Mouse (Mus musculus): ENCODE results near the gene Ap1m1. TPM values are rescaled to one million over a fixed set of nuclear protein-coding genes. Genes with fewer than 3 reads are reported as not detected.

Gene Ap1m1
- polyA plus RNA-seq, 1 experiment from 2014 or later = 125 TPM

GRCm38 (mm10) chr8:72261872-72262271 lies 22.1 kb downstream of the Ap1m1 start:
- 49% methylated on average over 5 of the region's 5 CpGs for WGBS
- ATAC-seq (ENCODE audit: low FRiP score, low TSS enrichment) = no peak
- H3K9ac ChIP-seq (ENCODE audit: low read depth, low read length) = no peak overlapping the region
- H3K9me3 ChIP-seq (ENCODE audit: control insufficient read depth, low read length) = no peaks in the 10 kb centered on the region
- H3K27ac ChIP-seq (ENCODE audit: low read depth, low read length) = no peak overlapping the region
- H3K27me3 ChIP-seq (ENCODE audit: control insufficient read depth, insufficient read depth, low read length) = no peaks in the 10 kb centered on the region
- H3K4me2 ChIP-seq (replicated peaks; ENCODE audit: low read depth, low read length) = no peak overlapping the region
- H3K36me3 ChIP-seq (ENCODE audit: control insufficient read depth, insufficient read depth, low read length) = no peaks in the 10 kb centered on the region
- no peak overlapping the region for H3K4me3 ChIP-seq (ENCODE audit: low read length)
- H3K4me1 ChIP-seq (ENCODE audit: control insufficient read depth, insufficient read depth, low read length) = peaks cover 3% of the 10 kb centered on the region; the same call in 1 of the 2 replicates

GRCm38 (mm10) chr8:72262756-72263155 lies 22.9 kb downstream of the Ap1m1 start:
- no peak overlapping the region for H3K4me2 ChIP-seq (replicated peaks; ENCODE audit: low read depth, low read length)
- peaks cover 3% of the 10 kb centered on the region; the same call in 1 of the 2 replicates for H3K4me1 ChIP-seq (ENCODE audit: control insufficient read depth, insufficient read depth, low read length)
- H3K27ac ChIP-seq (ENCODE audit: low read depth, low read length) = no peak overlapping the region
- no peak for ATAC-seq (ENCODE audit: low FRiP score, low TSS enrichment)
- no peak overlapping the region for H3K4me3 ChIP-seq (ENCODE audit: low read length)
- H3K36me3 ChIP-seq (ENCODE audit: control insufficient read depth, insufficient read depth, low read length) = no peaks in the 10 kb centered on the region
- no peaks in the 10 kb centered on the region for H3K27me3 ChIP-seq (ENCODE audit: control insufficient read depth, insufficient read depth, low read length)
- H3K9ac ChIP-seq (ENCODE audit: low read depth, low read length) = no peak overlapping the region
- 85% methylated on average over 2 of the region's 2 CpGs for WGBS
- H3K9me3 ChIP-seq (ENCODE audit: control insufficient read depth, low read length) = no peaks in the 10 kb centered on the region

GRCm38 (mm10) chr8:72263451-72263850 lies 23.6 kb downstream of the Ap1m1 start:
- H3K27ac ChIP-seq (ENCODE audit: low read depth, low read length) = no peak overlapping the region
- H3K4me3 ChIP-seq (ENCODE audit: low read length) = no peak overlapping the region
- H3K36me3 ChIP-seq (ENCODE audit: control insufficient read depth, insufficient read depth, low read length) = no peaks in the 10 kb centered on the region
- H3K4me2 ChIP-seq (replicated peaks; ENCODE audit: low read depth, low read length) = no peak overlapping the region
- H3K4me1 ChIP-seq (ENCODE audit: control insufficient read depth, insufficient read depth, low read length) = peaks cover 3% of the 10 kb centered on the region; the same call in 1 of the 2 replicates
- H3K9me3 ChIP-seq (ENCODE audit: control insufficient read depth, low read length) = no peaks in the 10 kb centered on the region
- H3K27me3 ChIP-seq (ENCODE audit: control insufficient read depth, insufficient read depth, low read length) = no peaks in the 10 kb centered on the region
- no peak overlapping the region for H3K9ac ChIP-seq (ENCODE audit: low read depth, low read length)
- 70% methylated on average over 7 of the region's 7 CpGs for WGBS
- no peak for ATAC-seq (ENCODE audit: low FRiP score, low TSS enrichment)

GRCm38 (mm10) chr8:72265342-72265741 lies 25.5 kb downstream of the Ap1m1 start:
- Histone ChIP-seq H3K27ac (ENCODE audit: low read depth, low read length) (no peak overlapping the region), H3K9ac (ENCODE audit: low read depth, low read length) (no peak overlapping the region), H3K9me3 (ENCODE audit: control insufficient read depth, low read length) (no peaks in the 10 kb centered on the region), H3K36me3 (ENCODE audit: control insufficient read depth, insufficient read depth, low read length) (no peaks in the 10 kb centered on the region), H3K4me3 (ENCODE audit: low read length) (no peak overlapping the region), H3K4me2 (replicated peaks; ENCODE audit: low read depth, low read length) (no peak overlapping the region), H3K4me1 (ENCODE audit: control insufficient read depth, insufficient read depth, low read length) (peaks cover 3% of the 10 kb centered on the region; the same call in 1 of the 2 replicates), H3K27me3 (ENCODE audit: control insufficient read depth, insufficient read depth, low read length) (no peaks in the 10 kb centered on the region)
- no peak for ATAC-seq (ENCODE audit: low FRiP score, low TSS enrichment)
- WGBS = 55% methylated on average over 5 of the region's 7 CpGs

GRCm38 (mm10) chr8:72266671-72267070 lies 26.9 kb downstream of the Ap1m1 start:
- H3K9me3 ChIP-seq (ENCODE audit: control insufficient read depth, low read length) = no peaks in the 10 kb centered on the region
- no peaks in the 10 kb centered on the region for H3K27me3 ChIP-seq (ENCODE audit: control insufficient read depth, insufficient read depth, low read length)
- H3K9ac ChIP-seq (ENCODE audit: low read depth, low read length) = no peak overlapping the region
- ATAC-seq (ENCODE audit: low FRiP score, low TSS enrichment) = no peak
- H3K4me3 ChIP-seq (ENCODE audit: low read length) = no peak overlapping the region
- H3K36me3 ChIP-seq (ENCODE audit: control insufficient read depth, insufficient read depth, low read length) = no peaks in the 10 kb centered on the region
- no peak overlapping the region for H3K4me2 ChIP-seq (replicated peaks; ENCODE audit: low read depth, low read length)
- H3K4me1 ChIP-seq (ENCODE audit: control insufficient read depth, insufficient read depth, low read length) = no peaks in the 10 kb centered on the region
- no peak overlapping the region for H3K27ac ChIP-seq (ENCODE audit: low read depth, low read length)

- ATAC-seq (ENCODE audit: low FRiP score, low TSS enrichment) = no peak
- no peak overlapping the region for H3K27ac ChIP-seq (ENCODE audit: low read depth, low read length)
- H3K4me3 ChIP-seq (ENCODE audit: low read length) = no peak overlapping the region
- H3K27me3 ChIP-seq (ENCODE audit: control insufficient read depth, insufficient read depth, low read length) = no peaks in the 10 kb centered on the region
- no peaks in the 10 kb centered on the region for H3K9me3 ChIP-seq (ENCODE audit: control insufficient read depth, low read length)
- H3K36me3 ChIP-seq (ENCODE audit: control insufficient read depth, insufficient read depth, low read length) = no peaks in the 10 kb centered on the region
- WGBS = 92% methylated on average over 8 of the region's 8 CpGs
- no peak overlapping the region for H3K9ac ChIP-seq (ENCODE audit: low read depth, low read length)
- no peak overlapping the region for H3K4me2 ChIP-seq (replicated peaks; ENCODE audit: low read depth, low read length)
- no peaks in the 10 kb centered on the region for H3K4me1 ChIP-seq (ENCODE audit: control insufficient read depth, insufficient read depth, low read length)
Measured at GRCm38 (mm10) chr8:72267106-72267505, 27.3 kb downstream of the Ap1m1 start.

- H3K4me1 ChIP-seq (ENCODE audit: control insufficient read depth, insufficient read depth, low read length) = no peaks in the 10 kb centered on the region
- no peak overlapping the region for H3K9ac ChIP-seq (ENCODE audit: low read depth, low read length)
- 76% methylated on average over 15 of the region's 15 CpGs for WGBS
- H3K9me3 ChIP-seq (ENCODE audit: control insufficient read depth, low read length) = no peaks in the 10 kb centered on the region
- no peak overlapping the region for H3K4me2 ChIP-seq (replicated peaks; ENCODE audit: low read depth, low read length)
- H3K27ac ChIP-seq (ENCODE audit: low read depth, low read length) = peak overlapping the region; percentile 73
- no peaks in the 10 kb centered on the region for H3K36me3 ChIP-seq (ENCODE audit: control insufficient read depth, insufficient read depth, low read length)
- H3K4me3 ChIP-seq (ENCODE audit: low read length) = no peak overlapping the region
- ATAC-seq (ENCODE audit: low FRiP score, low TSS enrichment) = no peak
- H3K27me3 ChIP-seq (ENCODE audit: control insufficient read depth, insufficient read depth, low read length) = no peaks in the 10 kb centered on the region
Measured at GRCm38 (mm10) chr8:72268356-72268755, 28.5 kb downstream of the Ap1m1 start.

- no peak overlapping the region for H3K27ac ChIP-seq (ENCODE audit: low read depth, low read length)
- H3K9me3 ChIP-seq (ENCODE audit: control insufficient read depth, low read length) = no peaks in the 10 kb centered on the region
- WGBS = 89% methylated on average over 12 of the region's 12 CpGs
- H3K27me3 ChIP-seq (ENCODE audit: control insufficient read depth, insufficient read depth, low read length) = no peaks in the 10 kb centered on the region
- H3K4me3 ChIP-seq (ENCODE audit: low read length) = no peak overlapping the region
- no peak for ATAC-seq (ENCODE audit: low FRiP score, low TSS enrichment)
- H3K4me2 ChIP-seq (replicated peaks; ENCODE audit: low read depth, low read length) = no peak overlapping the region
- H3K4me1 ChIP-seq (ENCODE audit: control insufficient read depth, insufficient read depth, low read length) = no peaks in the 10 kb centered on the region
- H3K36me3 ChIP-seq (ENCODE audit: control insufficient read depth, insufficient read depth, low read length) = no peaks in the 10 kb centered on the region
- H3K9ac ChIP-seq (ENCODE audit: low read depth, low read length) = no peak overlapping the region
Measured at GRCm38 (mm10) chr8:72270606-72271005, 30.8 kb downstream of the Ap1m1 start.

GRCm38 (mm10) chr8:72271051-72271660 lies 31.3 kb downstream of the Ap1m1 start:
- Histone ChIP-seq H3K9me3 (ENCODE audit: control insufficient read depth, low read length) (no peaks in the 10 kb centered on the region), H3K4me2 (replicated peaks; ENCODE audit: low read depth, low read length) (no peak overlapping the region), H3K9ac (ENCODE audit: low read depth, low read length) (no peak overlapping the region), H3K27me3 (ENCODE audit: control insufficient read depth, insufficient read depth, low read length) (no peaks in the 10 kb centered on the region), H3K36me3 (ENCODE audit: control insufficient read depth, insufficient read depth, low read length) (no peaks in the 10 kb centered on the region), H3K4me1 (ENCODE audit: control insufficient read depth, insufficient read depth, low read length) (no peaks in the 10 kb centered on the region; the same call in 1 of the 2 replicates), H3K4me3 (ENCODE audit: low read length) (no peak overlapping the region), H3K27ac (ENCODE audit: low read depth, low read length) (no peak overlapping the region)
- WGBS = 64% methylated on average over 11 of the region's 11 CpGs
- no peak for ATAC-seq (ENCODE audit: low FRiP score, low TSS enrichment)

All from kidney, embryonic 14.5 days (tissue).